Mouse (Mus musculus): Measurements from ENCODE around the gene Rps6ka2. TPM values are rescaled to one million over a fixed set of nuclear protein-coding genes. Genes with fewer than 3 reads are reported as not detected.

Rps6ka2 gene
- total RNA-seq, 2 experiments from 2014 or later, result 50.1 to 55.8 TPM

DNA sequence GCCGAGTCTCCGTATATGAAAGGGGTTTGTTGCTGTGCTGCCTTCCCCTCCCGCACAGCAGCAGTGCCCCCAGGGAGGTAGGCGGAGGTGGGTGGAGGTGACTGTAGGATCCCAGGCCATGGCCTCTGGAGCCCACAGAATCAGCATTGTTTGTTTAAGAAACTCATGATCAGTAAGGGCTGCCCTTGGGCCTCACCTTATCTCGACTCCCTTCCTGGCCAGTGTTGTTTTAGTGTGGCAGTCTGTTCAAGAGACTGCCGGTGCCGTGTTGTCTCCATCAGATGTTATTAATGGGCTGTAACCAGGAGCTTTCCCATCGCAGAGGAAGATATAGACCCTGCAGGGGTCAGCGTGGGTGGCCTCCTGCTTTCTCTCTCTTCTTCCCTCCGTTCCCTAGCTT is 90.4 kb downstream of the Rps6ka2 start:
- no peak for DNase-seq
- intact Hi-C loops (cut with DNase I; ENCODE audit: low total_unique reads), result no loop called here

DNA sequence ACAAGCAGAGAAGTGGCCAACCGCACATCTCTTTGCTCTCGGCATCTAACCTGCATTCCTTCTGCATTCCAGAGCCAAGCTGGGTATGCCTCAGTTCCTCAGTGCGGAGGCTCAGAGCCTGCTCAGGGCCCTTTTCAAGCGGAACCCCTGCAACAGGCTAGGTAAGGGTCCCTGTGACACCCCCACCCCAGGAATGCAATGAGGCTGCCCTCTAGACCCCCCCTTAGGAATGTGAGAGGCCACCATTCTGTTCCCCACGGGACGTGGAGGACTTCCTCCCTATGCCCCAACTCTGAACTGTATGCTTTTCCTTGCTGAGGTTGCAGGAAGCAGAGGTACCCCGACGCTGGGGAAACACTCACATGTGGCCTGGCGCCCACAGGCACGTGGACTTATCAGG is 92.1 kb downstream of the Rps6ka2 start:
- intact Hi-C loops (cut with DNase I; ENCODE audit: low total_unique reads), result no loop called here
- DNase-seq, result no peak

DNA sequence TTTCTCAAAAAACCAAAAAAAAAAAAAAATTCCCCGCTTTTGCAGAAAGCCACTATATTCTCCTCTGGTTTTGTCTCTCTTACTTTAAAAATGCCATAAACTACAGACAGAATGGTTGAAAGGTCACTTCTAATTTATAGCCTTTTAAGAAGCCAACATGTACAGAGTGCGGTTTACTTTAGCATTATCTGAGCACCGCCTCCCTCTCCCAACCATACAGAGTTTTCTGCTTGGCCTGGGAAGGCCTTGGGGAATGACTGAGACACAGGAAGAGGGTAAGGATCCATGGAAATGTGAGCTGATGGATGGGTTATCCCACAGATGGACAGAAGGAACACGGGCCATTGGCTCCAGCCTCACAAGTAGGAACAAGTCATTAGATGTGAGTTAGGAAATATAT is 92.7 kb downstream of the Rps6ka2 start:
- no peak for DNase-seq
- intact Hi-C loops (cut with DNase I; ENCODE audit: low total_unique reads), result no loop called here

DNA sequence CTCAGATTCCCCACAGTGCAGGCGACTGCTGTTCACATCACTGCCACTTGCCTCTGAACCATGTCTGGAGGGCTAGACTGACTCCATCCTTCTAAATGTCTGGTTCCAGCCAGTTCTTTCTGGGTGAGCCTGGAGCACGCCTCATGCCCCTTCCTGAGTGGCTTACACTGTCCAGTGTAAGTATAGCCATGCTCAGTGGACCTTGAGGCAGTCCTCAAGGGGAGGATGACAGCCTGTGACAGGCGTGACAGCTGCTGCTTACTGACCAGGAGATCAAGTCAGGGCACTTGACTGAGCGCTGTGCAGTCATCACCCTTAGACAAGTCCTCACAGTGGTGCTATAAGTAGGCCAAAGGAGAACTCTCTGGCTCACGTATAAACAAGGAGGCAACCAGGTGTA is 94.7 kb downstream of the Rps6ka2 start:
- DNase-seq, result no peak
- intact Hi-C loops (cut with DNase I; ENCODE audit: low total_unique reads), result no loop called here

DNA sequence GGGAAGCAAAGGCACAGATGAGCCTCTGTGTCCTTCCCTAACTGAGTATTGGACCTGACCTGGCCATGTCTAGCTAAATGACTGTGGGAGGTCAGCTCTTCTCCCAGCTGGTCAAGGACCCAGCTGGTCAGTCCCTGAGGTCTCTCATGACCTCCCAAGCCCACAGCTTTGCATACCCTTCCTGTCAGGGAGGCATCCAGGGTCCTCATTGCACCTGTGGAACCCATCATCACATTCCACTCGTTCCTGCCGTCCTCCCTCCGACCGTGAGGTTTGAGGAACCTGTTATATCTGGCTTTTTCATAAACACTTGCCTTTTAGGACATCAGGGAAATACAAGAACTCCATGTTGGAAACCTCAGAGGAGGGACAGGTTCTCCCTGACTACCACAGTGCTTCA is 95.4 kb downstream of the Rps6ka2 start:
- no peak for DNase-seq
- intact Hi-C loops (cut with DNase I; ENCODE audit: low total_unique reads), result no loop called here

DNA sequence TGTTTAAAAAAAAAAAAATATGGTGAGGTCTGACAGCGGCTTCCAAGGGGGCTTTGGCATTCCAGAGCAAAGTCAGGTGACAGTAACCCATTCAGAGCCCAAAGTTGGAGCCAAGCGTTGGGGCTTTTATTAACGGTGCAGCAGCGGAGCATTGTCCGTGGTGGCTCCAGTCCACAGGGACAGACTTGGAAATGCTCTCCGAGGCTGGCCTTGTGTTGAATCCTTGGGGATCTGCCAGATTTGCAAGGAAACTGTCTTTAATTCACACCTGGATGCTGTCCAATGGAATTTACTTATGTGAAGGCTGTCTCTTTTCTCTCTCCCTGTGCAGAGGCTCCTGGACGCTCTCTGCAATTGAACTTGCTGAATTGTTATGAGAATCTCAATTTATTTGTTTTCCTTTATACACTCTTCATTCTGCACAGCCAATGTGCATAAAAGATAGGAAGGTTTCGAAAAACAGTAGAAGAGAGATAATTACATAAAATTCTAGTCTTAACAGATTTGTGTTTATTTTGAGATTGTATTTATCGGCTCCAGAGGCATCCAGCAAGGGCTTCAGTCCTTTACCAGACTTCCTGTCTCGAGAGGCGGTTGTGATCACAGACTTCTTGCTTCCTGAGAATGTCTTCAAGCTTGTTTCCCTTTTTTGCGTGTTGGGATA is 95.9 kb downstream of the Rps6ka2 start:
- intact Hi-C loops (cut with DNase I; ENCODE audit: low total_unique reads), result no loop called here

DNA sequence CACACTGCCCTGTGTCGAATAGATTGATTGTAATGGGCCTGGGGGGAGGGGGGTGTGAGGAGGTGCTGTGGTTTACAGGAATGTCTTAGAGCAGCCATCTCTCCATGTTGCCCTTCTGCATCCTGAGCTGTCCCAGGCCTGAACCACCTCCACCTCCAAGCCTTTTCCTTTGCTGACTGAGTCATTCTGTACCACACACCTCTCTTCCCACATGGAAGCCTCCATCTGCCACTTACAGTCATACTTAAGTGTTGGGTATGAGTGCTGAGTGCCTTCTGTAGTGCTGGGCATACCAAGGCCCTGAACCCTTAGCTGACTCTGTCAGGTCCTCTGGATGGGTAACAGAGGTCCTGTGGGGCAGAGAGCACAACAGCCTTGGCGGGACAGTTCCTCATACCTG is 97.9 kb downstream of the Rps6ka2 start:
- DNase-seq, result no peak
- intact Hi-C loops (cut with DNase I; ENCODE audit: low total_unique reads), result no loop called here

More for the DNA sequence above, 95.9 kb downstream of the Rps6ka2 start:
- DNase-seq, result no peak

DNA sequence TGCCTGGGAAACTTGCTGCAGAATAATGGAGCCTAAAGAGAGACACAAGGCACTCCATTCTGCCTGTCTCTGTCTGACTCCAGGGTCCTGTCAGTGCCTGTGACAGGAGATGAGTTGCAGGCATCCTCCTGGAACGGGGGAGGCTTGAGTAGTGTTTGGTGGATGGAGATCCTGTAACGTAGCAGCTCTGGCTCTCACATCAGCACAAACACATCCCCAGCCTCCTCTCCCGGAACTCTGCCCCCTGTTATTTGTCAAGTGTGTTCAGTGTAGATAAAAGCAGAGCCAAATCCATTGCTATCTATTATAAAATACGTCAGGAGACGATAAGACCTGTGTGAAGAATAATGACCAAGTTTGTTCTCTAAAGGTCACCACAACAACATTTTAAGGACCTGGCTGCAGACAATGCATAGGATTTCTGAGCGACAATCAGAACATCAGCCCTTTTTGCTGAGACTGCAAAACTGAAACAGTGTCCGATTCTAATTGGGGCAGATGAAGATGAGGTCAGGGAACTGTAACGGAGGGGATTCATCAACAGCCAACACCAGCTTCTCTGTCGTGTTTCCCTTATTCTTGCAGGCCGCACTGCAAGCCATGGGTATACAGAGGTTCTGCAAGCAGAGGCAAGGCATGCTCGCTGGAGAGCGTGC is 99.4 kb downstream of the Rps6ka2 start:
- intact Hi-C loops (cut with DNase I; ENCODE audit: low total_unique reads), result no loop called here
- DNase-seq, result no peak

DNA sequence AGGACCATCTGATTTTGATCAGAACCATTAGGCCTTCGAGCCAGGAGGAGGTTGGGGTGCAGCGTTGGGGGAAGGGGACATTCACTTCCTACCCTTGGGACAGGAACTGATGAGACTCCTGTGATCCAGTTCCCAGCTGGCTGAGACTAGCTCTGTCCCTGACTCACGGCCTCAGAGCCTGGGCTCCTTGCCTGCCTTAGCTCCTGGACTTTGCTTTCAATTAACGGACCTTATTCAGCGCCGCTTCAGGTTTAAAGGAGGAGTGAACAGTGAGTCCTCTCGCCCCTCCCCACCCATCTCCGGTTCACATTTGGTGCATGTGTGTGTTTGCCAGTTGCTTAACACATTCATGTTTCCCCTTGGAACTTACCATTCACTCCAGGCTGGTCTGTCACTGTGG is 100.6 kb downstream of the Rps6ka2 start:
- peak; percentile 32 for DNase-seq
- intact Hi-C loops (cut with DNase I; ENCODE audit: low total_unique reads), result no loop called here

DNA sequence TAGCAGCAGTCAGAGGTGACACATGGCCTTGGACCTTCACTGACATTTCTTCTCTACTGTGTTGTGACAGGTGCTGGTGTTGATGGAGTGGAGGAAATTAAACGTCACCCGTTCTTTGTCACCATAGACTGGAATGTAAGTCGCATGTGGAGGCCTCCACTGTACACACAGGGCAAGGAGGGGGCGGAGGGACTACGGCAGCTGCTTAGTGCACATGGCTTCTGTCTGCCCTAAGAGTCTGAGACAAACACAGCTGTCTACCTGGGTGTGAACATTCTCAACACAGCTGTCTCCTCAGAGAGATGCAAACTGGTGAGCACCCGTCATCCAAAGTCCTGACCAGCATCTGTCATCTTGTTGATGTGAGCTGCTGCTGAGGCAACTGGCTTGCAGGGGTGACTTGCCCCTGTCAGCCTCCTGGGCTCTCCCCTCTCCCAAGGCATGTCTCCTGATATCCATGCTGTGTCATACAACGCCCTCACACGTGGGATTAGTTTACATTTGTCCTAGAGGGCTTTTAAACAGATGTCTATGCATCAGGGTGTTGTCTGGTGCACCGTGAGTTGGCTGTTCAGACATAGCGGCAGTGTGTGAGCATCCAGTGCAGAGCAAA is 101.7 kb downstream of the Rps6ka2 start:
- intact Hi-C loops (cut with DNase I; ENCODE audit: low total_unique reads), result no loop called here
- DNase-seq, result no peak

DNA sequence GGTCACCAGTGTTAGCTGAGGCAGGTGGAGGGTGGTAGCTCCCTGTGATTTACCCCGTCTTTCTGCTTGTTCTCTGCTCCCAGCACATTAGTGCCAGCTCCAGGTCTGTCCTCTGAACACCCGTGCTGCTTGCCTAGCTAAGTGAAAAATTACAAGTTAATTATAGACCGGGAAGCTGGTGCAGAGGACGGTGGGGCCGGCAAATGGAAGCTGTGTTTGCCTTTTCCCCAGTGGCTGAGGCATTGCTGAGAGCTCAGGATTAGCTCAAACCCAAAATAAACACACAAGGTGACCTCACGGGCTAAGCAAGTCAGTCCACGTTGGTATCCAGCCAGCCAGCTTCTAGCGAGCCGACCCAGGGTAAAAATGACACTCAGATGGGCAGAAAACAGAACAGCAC is 103.1 kb downstream of the Rps6ka2 start:
- peak; percentile 32 for DNase-seq
- intact Hi-C loops (cut with DNase I; ENCODE audit: low total_unique reads), result no loop called here

DNA sequence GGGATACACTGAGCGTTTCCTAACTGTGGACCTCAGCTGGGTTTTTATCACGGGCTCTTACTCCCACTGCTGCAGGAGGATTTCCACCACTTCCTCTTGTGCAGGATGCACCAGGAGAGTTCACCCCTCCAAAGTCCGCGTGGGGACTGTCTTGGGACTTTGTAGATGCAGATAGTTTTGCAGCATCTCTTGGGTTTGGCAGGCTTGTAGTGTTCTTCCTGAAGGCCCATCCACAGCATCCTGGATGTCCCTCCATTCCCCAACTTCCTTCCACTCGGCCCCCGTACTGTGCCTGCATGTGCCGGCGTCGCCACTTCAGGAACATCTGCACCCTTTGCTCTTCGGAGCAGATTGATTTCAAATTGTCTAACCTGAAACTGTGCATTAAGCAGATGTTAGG is 103.9 kb downstream of the Rps6ka2 start:
- intact Hi-C loops (cut with DNase I; ENCODE audit: low total_unique reads), result no loop called here
- DNase-seq, result no peak

DNA sequence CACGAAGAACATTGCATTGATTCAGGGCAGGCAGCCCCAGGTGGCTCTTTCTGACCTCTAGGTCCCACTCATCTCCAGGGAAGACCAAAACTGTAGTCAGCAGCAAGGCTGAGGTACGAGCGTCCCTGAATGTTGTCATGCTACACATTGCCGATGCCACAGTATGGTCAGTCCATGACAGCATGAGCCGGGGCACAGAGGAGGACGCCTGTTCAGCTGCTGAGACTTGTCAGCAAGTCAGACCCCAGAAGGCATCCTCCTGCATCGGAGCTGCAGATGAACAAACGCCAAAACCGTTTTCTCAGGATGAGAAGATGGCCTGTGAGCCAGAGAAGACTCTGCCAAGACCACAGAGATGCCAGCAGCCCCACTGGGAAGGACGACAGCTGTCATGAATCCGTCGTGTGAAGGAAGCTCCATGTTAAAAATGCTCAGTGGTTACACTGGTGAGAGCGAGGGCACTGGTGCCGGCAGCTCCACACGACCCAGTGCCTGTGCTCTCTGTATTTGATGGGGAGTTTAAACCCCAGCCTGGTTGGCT is 108.9 kb downstream of the Rps6ka2 start:
- intact Hi-C loops (cut with DNase I; ENCODE audit: low total_unique reads), result no loop called here
- DNase-seq, result peak; percentile 26

DNA sequence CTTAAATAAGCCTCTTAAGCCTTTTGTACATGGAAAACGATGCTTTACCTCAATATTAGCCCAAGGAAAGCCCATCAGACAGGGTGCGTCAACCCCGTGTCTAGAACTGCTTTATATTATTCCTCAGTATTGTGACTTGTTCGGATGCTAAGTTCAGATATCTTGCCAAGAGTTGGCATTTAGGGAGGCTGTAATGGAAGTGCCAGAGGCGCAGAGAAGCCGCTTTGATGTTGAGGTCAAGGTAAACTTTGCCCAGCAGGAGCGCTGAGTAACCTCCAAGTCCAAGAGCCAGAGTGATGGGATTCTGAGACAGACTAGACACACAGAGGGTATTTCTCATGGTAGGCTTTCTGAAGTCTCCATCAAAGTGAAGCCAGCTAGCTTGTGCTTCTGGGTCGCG is 109.3 kb downstream of the Rps6ka2 start:
- DNase-seq, result no peak

DNA sequence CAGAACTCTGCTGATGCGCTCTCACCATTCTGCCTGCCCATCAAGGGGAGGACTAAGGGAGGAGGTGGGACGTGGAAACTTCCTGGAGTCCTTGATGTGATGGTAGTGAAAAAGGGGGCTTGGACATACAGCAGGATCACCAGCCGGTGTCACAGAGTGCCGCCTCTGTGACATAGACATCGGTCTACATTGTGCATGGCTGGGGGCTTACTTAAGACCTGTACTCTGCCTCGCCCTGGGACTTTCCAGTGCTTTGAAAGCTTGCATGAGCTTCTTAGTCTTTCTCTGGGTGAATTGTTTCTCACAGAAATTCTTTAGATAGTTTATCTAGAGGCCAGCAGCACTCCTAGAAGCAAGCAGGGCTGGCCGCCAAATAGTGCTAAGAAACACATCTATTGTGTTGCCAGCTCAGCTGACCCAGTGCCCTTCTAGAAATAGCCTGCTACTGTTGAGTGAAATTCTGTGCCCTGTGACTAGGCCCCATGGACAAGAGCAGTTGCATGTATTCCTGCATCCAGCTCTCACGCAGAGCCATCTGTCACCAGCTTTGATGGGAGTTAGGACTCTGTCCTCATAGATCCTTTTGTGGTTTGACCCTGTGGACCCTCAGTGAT is 114.5 kb downstream of the Rps6ka2 start:
- DNase-seq, result peak; percentile 44
- intact Hi-C loops (cut with DNase I; ENCODE audit: low total_unique reads), result no loop called here

More for the DNA sequence above, 109.3 kb downstream of the Rps6ka2 start:
- intact Hi-C loops (cut with DNase I; ENCODE audit: low total_unique reads), result no loop called here

DNA sequence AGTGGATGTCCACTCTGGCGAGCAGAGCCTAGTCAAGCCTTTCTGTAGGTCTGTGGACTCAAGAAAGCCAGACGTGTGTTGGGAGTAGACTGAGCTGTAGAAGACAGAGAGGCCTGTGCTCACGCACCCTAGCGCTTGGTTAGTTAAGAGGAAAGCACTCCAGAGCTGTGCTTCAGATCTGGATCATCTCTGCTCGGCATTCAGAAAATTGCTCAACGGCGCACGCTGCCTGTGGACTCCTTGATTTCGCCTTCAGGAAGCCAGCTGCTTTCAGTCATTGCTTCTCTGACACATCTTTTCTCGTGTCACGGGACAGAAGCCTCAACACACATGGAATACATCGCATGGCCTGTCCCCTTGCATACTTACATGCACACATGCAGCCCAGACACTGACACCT is 115.4 kb downstream of the Rps6ka2 start:
- DNase-seq, result no peak

DNA sequence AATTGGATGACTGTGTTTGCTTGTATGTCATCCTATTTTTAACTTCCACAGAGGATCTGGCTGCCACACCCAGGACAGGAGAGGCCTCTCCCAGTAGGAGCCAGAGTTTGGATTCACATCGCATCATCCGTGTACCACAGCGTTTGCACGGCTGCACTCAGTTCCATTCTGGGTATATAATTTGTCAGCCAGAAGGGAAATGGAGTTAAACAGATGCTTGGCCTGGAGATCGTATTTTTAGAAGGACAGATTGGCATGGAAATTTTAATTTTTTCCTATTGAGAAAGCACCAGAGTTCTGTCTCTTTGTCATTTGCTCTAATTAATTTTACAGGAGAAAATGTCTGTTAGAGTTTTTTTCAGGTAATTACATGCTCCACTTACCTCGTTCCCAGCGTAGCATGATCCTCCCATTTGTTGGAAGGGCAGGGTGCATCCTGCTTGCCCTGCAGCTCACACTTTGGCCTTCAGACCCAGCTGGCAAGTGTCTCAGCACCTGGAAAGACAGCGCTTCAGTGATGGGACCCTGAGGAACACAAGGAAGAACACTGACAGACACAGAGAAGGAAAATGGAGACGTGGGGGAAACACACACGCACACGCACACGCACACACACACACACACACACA is 116.6 kb downstream of the Rps6ka2 start:
- DNase-seq, result no peak
- intact Hi-C loops (cut with DNase I; ENCODE audit: low total_unique reads), result no loop called here

More for the DNA sequence above, 115.4 kb downstream of the Rps6ka2 start:
- intact Hi-C loops (cut with DNase I; ENCODE audit: low total_unique reads), result no loop called here

DNA sequence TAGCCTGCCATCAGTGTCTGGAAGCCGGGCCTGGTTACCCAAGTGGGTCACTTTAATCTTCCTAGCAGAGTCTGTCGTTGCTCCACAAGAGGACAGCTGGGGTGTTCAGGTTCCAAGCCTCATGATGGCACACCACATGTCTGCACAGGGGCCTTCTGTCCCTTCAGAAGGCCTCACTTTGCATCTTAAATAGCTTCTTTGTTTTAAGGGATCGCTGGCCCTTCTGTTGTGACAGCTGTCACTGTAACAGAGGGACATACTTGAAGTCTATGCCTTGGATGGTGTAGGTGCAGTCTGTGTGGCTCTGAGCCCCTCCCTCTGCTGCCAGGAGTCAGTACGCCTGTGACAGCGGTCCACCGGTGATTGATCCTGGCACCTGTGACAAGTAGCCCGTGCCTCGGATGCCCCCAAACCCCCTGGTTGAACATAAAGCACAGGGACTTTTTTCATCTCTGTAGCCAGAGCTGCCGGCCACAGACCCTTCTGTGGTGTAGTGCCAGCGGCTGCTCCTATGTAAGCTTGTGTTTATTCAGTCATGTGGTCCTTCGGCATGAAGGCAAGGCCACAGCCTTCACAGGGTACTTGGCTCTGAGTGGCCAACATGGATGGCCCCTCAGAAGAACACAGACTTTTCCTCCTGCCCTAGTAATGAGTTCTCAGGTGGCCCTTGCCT is 122.2 kb downstream of the Rps6ka2 start:
- intact Hi-C loops (cut with DNase I; ENCODE audit: low total_unique reads), result no loop called here
- DNase-seq, result peak; percentile 2

Measured in gastrocnemius, postnatal 14 days (tissue).